In the genomic region with DNA sequence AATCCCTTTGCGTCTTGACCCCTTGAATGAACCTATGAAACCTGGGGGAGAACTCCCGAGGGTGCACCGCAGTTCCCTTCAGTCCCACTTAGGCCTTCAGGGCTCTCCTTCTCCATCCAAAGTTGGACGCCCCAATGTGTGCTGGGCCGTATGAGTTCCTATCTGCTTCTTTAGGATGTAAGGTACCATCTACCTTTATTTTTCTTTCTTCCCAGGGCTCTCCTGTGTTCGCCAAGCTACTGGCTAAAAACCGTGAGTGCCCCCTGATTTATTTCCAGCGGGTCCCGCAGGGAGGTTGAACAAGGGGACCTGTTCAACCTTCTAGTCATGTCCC, we compare ENCODE assay signal across 8 mouse cellular contexts. TPM values are rescaled to one million over a fixed set of nuclear protein-coding genes. Genes with fewer than 3 reads are reported as not detected.
DNase-seq lines count a peak whose midpoint lies in the region; ATAC-seq and TF ChIP-seq lines count a peak whose summit lies in the region.
"Had no signal": no experiment of that assay in that cellular context is flagged by ENCODE, and none has a peak within 500 bp of the region (broad histone marks: within the 10 kb centered on the region; RNA-seq: fewer than 3 reads in every experiment).

No protein-coding gene starts in this region.

- TF ChIP-seq CTCF in small intestine, adult 2 months (IDR thresholded peaks at IDR 0.05; ENCODE audit: extremely low read depth, insufficient read length, insufficient replicate concordance, low read depth, low read length) = no peak

- H3K9ac ChIP-seq in liver, embryonic 11.5 days (ENCODE audit: low read depth, low read length) = peak overlapping the region; percentile 31; the same call in 1 of the 2 replicates
- peak overlapping the region; percentile 75 for H3K9ac ChIP-seq in forebrain, embryonic 11.5 days (ENCODE audit: low read length)
- H3K9ac ChIP-seq in limb, embryonic 13.5 days = peak overlapping the region; percentile 77

- TF ChIP-seq POLR2A in small intestine, adult 2 months (IDR thresholded peaks at IDR 0.05; ENCODE audit: low read depth, low read length) = no peak

- peaks cover 5% of the 10 kb centered on the region; the same call in 1 of the 2 replicates for H3K4me1 ChIP-seq in liver, embryonic 11.5 days (replicated peaks; ENCODE audit: control insufficient read depth, insufficient read depth, low read length)
- H3K4me1 ChIP-seq in forebrain, embryonic 11.5 days (replicated peaks; ENCODE audit: control insufficient read depth, insufficient read depth, low read length) = peaks cover 8% of the 10 kb centered on the region
- H3K4me1 ChIP-seq in limb, embryonic 13.5 days = peaks cover 22% of the 10 kb centered on the region
- peaks cover 4% of the 10 kb centered on the region; the same call in 1 of the 2 replicates for H3K4me1 ChIP-seq in small intestine, adult 2 months (ENCODE audit: control insufficient read depth, insufficient read depth, insufficient read length, low read length)

- no peaks in the 10 kb centered on the region for H3K36me3 ChIP-seq in liver, embryonic 11.5 days (ENCODE audit: control insufficient read depth, insufficient read depth, low read length)
- no peaks in the 10 kb centered on the region for H3K36me3 ChIP-seq in forebrain, embryonic 11.5 days (ENCODE audit: control insufficient read depth, insufficient read depth, low read length)
- H3K36me3 ChIP-seq in limb, embryonic 13.5 days = peaks cover 9% of the 10 kb centered on the region
- no peaks in the 10 kb centered on the region for H3K36me3 ChIP-seq in small intestine, adult 2 months (ENCODE audit: control insufficient read depth, insufficient read depth, low read length)

- ATAC-seq in liver, embryonic 11.5 days (replicated peaks; ENCODE audit: low FRiP score) = no peak
- no peak for ATAC-seq in forebrain, embryonic 11.5 days (replicated peaks; ENCODE audit: low FRiP score)
- no peak for ATAC-seq in limb, embryonic 13.5 days (ENCODE audit: low FRiP score, low read depth)
- no peak for ATAC-seq in granulocyte monocyte progenitor cell, adult 5-6 weeks (replicated peaks; ENCODE audit: poor library complexity, severe bottlenecking)

- H3K9me3 ChIP-seq in liver, embryonic 11.5 days (ENCODE audit: control insufficient read depth, low read length) = no peaks in the 10 kb centered on the region
- no peaks in the 10 kb centered on the region for H3K9me3 ChIP-seq in forebrain, embryonic 11.5 days (ENCODE audit: control insufficient read depth, low read length)
- H3K9me3 ChIP-seq in limb, embryonic 13.5 days = no peaks in the 10 kb centered on the region

- no peak for DNase-seq in liver, embryonic 11.5 days (ENCODE audit: low spot score)
- DNase-seq in liver = no peak
- no peak for DNase-seq in forebrain, embryonic 11.5 days (ENCODE audit: low spot score)
- DNase-seq in cerebellum, adult 11 months = no peak

- no peak overlapping the region for H3K27ac ChIP-seq in liver, embryonic 11.5 days (ENCODE audit: low read depth, low read length)
- H3K27ac ChIP-seq in forebrain, embryonic 11.5 days (ENCODE audit: low read depth, low read length) = no peak overlapping the region
- H3K27ac ChIP-seq in limb, embryonic 13.5 days = no peak overlapping the region
- no peak overlapping the region for H3K27ac ChIP-seq in small intestine, adult 2 months (ENCODE audit: insufficient read depth, low read depth, low read length)

- H3K4me2 ChIP-seq in liver, embryonic 11.5 days = peak overlapping the region; percentile 91
- peak overlapping the region; percentile 76 for H3K4me2 ChIP-seq in forebrain, embryonic 11.5 days (ENCODE audit: low read depth, low read length, severe bottlenecking)
- peak overlapping the region; percentile 78 for H3K4me2 ChIP-seq in limb, embryonic 13.5 days (replicated peaks)

- H3K4me3 ChIP-seq in liver, embryonic 11.5 days (ENCODE audit: low read depth, low read length) = peak overlapping the region; percentile 62
- peak overlapping the region; percentile 54 for H3K4me3 ChIP-seq in forebrain, embryonic 11.5 days (ENCODE audit: low read depth, low read length)
- peak overlapping the region; percentile 71 for H3K4me3 ChIP-seq in limb, embryonic 13.5 days
- peak overlapping the region; percentile 71 for H3K4me3 ChIP-seq in small intestine, adult 2 months (ENCODE audit: low read depth, low read length)

- 15% methylated on average over 9 of the region's 9 CpGs for WGBS in liver, embryonic 11.5 days
- WGBS in forebrain, embryonic 11.5 days = 4% methylated on average over 9 of the region's 9 CpGs
- WGBS in limb, embryonic 13.5 days = 7% methylated on average over 9 of the region's 9 CpGs
- WGBS in small intestine, adult 2 months = 38% methylated on average over 9 of the region's 9 CpGs

- peaks cover 7% of the 10 kb centered on the region; the same call in 1 of the 2 replicates for H3K27me3 ChIP-seq in liver, embryonic 11.5 days (replicated peaks; ENCODE audit: control insufficient read depth, insufficient read depth, low read length)
- H3K27me3 ChIP-seq in forebrain, embryonic 11.5 days (ENCODE audit: control insufficient read depth, insufficient read depth, low read length) = no peaks in the 10 kb centered on the region
- no peaks in the 10 kb centered on the region for H3K27me3 ChIP-seq in limb, embryonic 13.5 days
- no peaks in the 10 kb centered on the region for H3K27me3 ChIP-seq in small intestine, adult 2 months (ENCODE audit: control insufficient read depth, insufficient read depth, low read length)

RNA-seq across cellular contexts. Expression of a gene that starts 0.9 kb away (rescaled TPM):
- polyA plus RNA-seq in liver, embryonic 11.5 days (2014; fragmentation: Nextera tagmentation; extraction: Ambion mirVana) = 5.4 and 6.4 TPM in 2 replicates
- 10.9 and 12.9 TPM in 2 replicates for polyA plus RNA-seq in forebrain, embryonic 11.5 days (2014; fragmentation: Nextera tagmentation; extraction: Ambion mirVana)
- polyA plus RNA-seq in limb, embryonic 13.5 days (2015; fragmentation: Nextera tagmentation; extraction: Ambion mirVana) = 9.2 and 10.9 TPM in 2 replicates
- polyA plus RNA-seq in small intestine, adult 2 months (2012; rRNA removed) = 2.3 and 2.6 TPM in 2 replicates
- 0.28 and 1.1 TPM in 2 replicates for total RNA-seq in granulocyte monocyte progenitor cell, adult 5-6 weeks (2014; fragmentation: Nextera tagmentation)
- 0.60 and 3.0 TPM in 2 replicates for total RNA-seq in granulocyte monocyte progenitor cell, adult 5-6 weeks (2017)

RNA-seq across cellular contexts. Expression of a gene that starts 18.4 kb away (rescaled TPM):
- polyA plus RNA-seq in liver, embryonic 11.5 days (2014; fragmentation: Nextera tagmentation; extraction: Ambion mirVana) = 4.5 and 5.0 TPM in 2 replicates
- 81.6 and 99.7 TPM in 2 replicates for polyA plus RNA-seq in forebrain, embryonic 11.5 days (2014; fragmentation: Nextera tagmentation; extraction: Ambion mirVana)
- polyA plus RNA-seq in limb, embryonic 13.5 days (2015; fragmentation: Nextera tagmentation; extraction: Ambion mirVana) = 16.3 and 17.5 TPM in 2 replicates
- 3.3 TPM in 2 replicates for polyA plus RNA-seq in small intestine, adult 2 months (2012; rRNA removed)
- total RNA-seq in granulocyte monocyte progenitor cell, adult 5-6 weeks (2014; fragmentation: Nextera tagmentation) = not detected in 2 replicates
- total RNA-seq in granulocyte monocyte progenitor cell, adult 5-6 weeks (2017) = not detected in 2 replicates

RNA-seq across cellular contexts. Expression of a gene that starts 27.7 kb away (rescaled TPM):
- polyA plus RNA-seq in liver, embryonic 11.5 days (2014; fragmentation: Nextera tagmentation; extraction: Ambion mirVana) = 2.1 and 2.2 TPM in 2 replicates
- 4.6 and 5.7 TPM in 2 replicates for polyA plus RNA-seq in forebrain, embryonic 11.5 days (2014; fragmentation: Nextera tagmentation; extraction: Ambion mirVana)
- polyA plus RNA-seq in limb, embryonic 13.5 days (2015; fragmentation: Nextera tagmentation; extraction: Ambion mirVana) = 1.1 TPM in 2 replicates
- 9.1 and 13.6 TPM in 2 replicates for polyA plus RNA-seq in small intestine, adult 2 months (2012; rRNA removed)
- total RNA-seq in granulocyte monocyte progenitor cell, adult 5-6 weeks (2014; fragmentation: Nextera tagmentation) = 24.7 and 27.1 TPM in 2 replicates
- total RNA-seq in granulocyte monocyte progenitor cell, adult 5-6 weeks (2017) = 2.9 and 3.0 TPM in 2 replicates

RNA-seq across cellular contexts. Expression of a gene that starts 43.6 kb away (rescaled TPM):
- polyA plus RNA-seq in liver, embryonic 11.5 days (2014; fragmentation: Nextera tagmentation; extraction: Ambion mirVana) = not detected in 2 replicates
- not detected in 2 replicates for polyA plus RNA-seq in forebrain, embryonic 11.5 days (2014; fragmentation: Nextera tagmentation; extraction: Ambion mirVana)
- not detected in 2 replicates for polyA plus RNA-seq in limb, embryonic 13.5 days (2015; fragmentation: Nextera tagmentation; extraction: Ambion mirVana)
- not detected in 2 replicates for polyA plus RNA-seq in small intestine, adult 2 months (2012; rRNA removed)
- not detected in 2 replicates for total RNA-seq in granulocyte monocyte progenitor cell, adult 5-6 weeks (2014; fragmentation: Nextera tagmentation)
- not detected in 2 replicates for total RNA-seq in granulocyte monocyte progenitor cell, adult 5-6 weeks (2017)
- total RNA-seq: adrenal gland, adult 18-20 months had no signal

RNA-seq across cellular contexts. Expression of a gene that starts 46.3 kb away (rescaled TPM):
- polyA plus RNA-seq in liver, embryonic 11.5 days (2014; fragmentation: Nextera tagmentation; extraction: Ambion mirVana) = 5.2 and 6.3 TPM in 2 replicates
- polyA plus RNA-seq in forebrain, embryonic 11.5 days (2014; fragmentation: Nextera tagmentation; extraction: Ambion mirVana) = 19.9 and 21.5 TPM in 2 replicates
- polyA plus RNA-seq in limb, embryonic 13.5 days (2015; fragmentation: Nextera tagmentation; extraction: Ambion mirVana) = 5.5 and 6.5 TPM in 2 replicates
- 13.3 and 14.3 TPM in 2 replicates for polyA plus RNA-seq in small intestine, adult 2 months (2012; rRNA removed)
- 15.2 and 23.8 TPM in 2 replicates for total RNA-seq in granulocyte monocyte progenitor cell, adult 5-6 weeks (2014; fragmentation: Nextera tagmentation)
- total RNA-seq in granulocyte monocyte progenitor cell, adult 5-6 weeks (2017) = 1.6 and 1.7 TPM in 2 replicates
